Mouse (Mus musculus) CD4-positive, CD25-positive, alpha-beta regulatory T cell, adult 4 months (primary cell): ENCODE measurements around the gene Nmrk1. TPM values are rescaled to one million over a fixed set of nuclear protein-coding genes. Genes with fewer than 3 reads are reported as not detected.
"Not testable (repeated sequence)": the region's sequence is repeated elsewhere in the genome, so short reads cannot be mapped to it uniquely, and the experiment has no call there.

Experiments used
- ATAC-seq: one replicate; pipeline ENCODE4 v1.8.0; 2017
- polyA plus RNA-seq, 2 experiments: library from polyadenylated mRNA; unstranded; fragments of 100-300 nt; shearing (Covaris generic); gene quantifications; one replicate each; pipeline ENCODE4 v1.2.1; 2017

The Nmrk1 gene
- 1 to 10 TPM; 7.4 to 8.1 TPM for polyA plus RNA-seq

GRCm38 (mm10) chr19:18631644-18632219 is at the start of gene Nmrk1, which contains the start of gene Ostf1:
TSS of gene Nmrk1 (plus strand) at chr19:18631950.
TSS of gene Ostf1 (minus strand) at chr19:18631823.
- ATAC-seq = peak; percentile 92

- ATAC-seq = no peak
Measured at GRCm38 (mm10) chr19:18582226-18582625, 49.5 kb upstream of the Nmrk1 start.

GRCm38 (mm10) chr19:18582887-18583286 is 48.9 kb upstream of the Nmrk1 start:
- no peak for ATAC-seq

GRCm38 (mm10) chr19:18583706-18584105 is 48.0 kb upstream of the Nmrk1 start:
- ATAC-seq = no peak

- ATAC-seq = no peak
Measured at GRCm38 (mm10) chr19:18584621-18585020, 47.1 kb upstream of the Nmrk1 start.

- no peak for ATAC-seq
Measured at GRCm38 (mm10) chr19:18587118-18587517, 44.6 kb upstream of the Nmrk1 start.

GRCm38 (mm10) chr19:18588243-18588642 is 43.5 kb upstream of the Nmrk1 start:
- no peak for ATAC-seq

GRCm38 (mm10) chr19:18588801-18589200 is 42.9 kb upstream of the Nmrk1 start:
- not testable (repeated sequence) for ATAC-seq

- ATAC-seq = no peak
Measured at GRCm38 (mm10) chr19:18589276-18589675, 42.5 kb upstream of the Nmrk1 start.

GRCm38 (mm10) chr19:18590234-18590633 is 41.5 kb upstream of the Nmrk1 start:
- no peak for ATAC-seq

GRCm38 (mm10) chr19:18590942-18591354 is 40.8 kb upstream of the Nmrk1 start:
- ATAC-seq = peak; percentile 39

- ATAC-seq = no peak
Measured at GRCm38 (mm10) chr19:18592919-18593318, 38.8 kb upstream of the Nmrk1 start.

GRCm38 (mm10) chr19:18593722-18594121 is 38.0 kb upstream of the Nmrk1 start:
- ATAC-seq = no peak

- no peak for ATAC-seq
Measured at GRCm38 (mm10) chr19:18596876-18597275, 34.9 kb upstream of the Nmrk1 start.

- ATAC-seq = no peak
Measured at GRCm38 (mm10) chr19:18597772-18598171, 34.0 kb upstream of the Nmrk1 start.

GRCm38 (mm10) chr19:18598265-18598926 is 33.4 kb upstream of the Nmrk1 start:
- peak; percentile 63 for ATAC-seq

- no peak for ATAC-seq
Measured at GRCm38 (mm10) chr19:18599051-18599450, 32.7 kb upstream of the Nmrk1 start.

GRCm38 (mm10) chr19:18599650-18600049 is 32.1 kb upstream of the Nmrk1 start:
- ATAC-seq = peak; percentile 24

GRCm38 (mm10) chr19:18600611-18601010 is 31.1 kb upstream of the Nmrk1 start:
- no peak for ATAC-seq

- peak; percentile 52 for ATAC-seq
Measured at GRCm38 (mm10) chr19:18603011-18603410, 28.7 kb upstream of the Nmrk1 start.

GRCm38 (mm10) chr19:18607907-18608306 is 23.8 kb upstream of the Nmrk1 start:
- ATAC-seq = peak; percentile 32

- ATAC-seq = no peak
Measured at GRCm38 (mm10) chr19:18608975-18609374, 22.8 kb upstream of the Nmrk1 start.

GRCm38 (mm10) chr19:18614337-18614736 is 17.4 kb upstream of the Nmrk1 start:
- ATAC-seq = no peak

- ATAC-seq = no peak
Measured at GRCm38 (mm10) chr19:18615680-18616240, 16.0 kb upstream of the Nmrk1 start.
